Mouse (Mus musculus) retina, postnatal 1 day (tissue): ENCODE measurements around the gene Med24.
"Not testable (repeated sequence)": the region's sequence is repeated elsewhere in the genome, so short reads cannot be mapped to it uniquely, and the experiment has no call there.

Experiments
- DNase-seq: peaks from one replicate; pipeline ENCODE4 v3.0.0-alpha.2; 2012

The Med24 gene

GRCm38 (mm10) chr11:98745932-98746853 lies 17.0 kb upstream of the Med24 start:
- no peak for DNase-seq

- DNase-seq: no peak
Observed at GRCm38 (mm10) chr11:98744456-98745019, 15.3 kb upstream of the Med24 start.

GRCm38 (mm10) chr11:98743655-98744345 lies 14.6 kb upstream of the Med24 start:
- peak; percentile 87 for DNase-seq

GRCm38 (mm10) chr11:98742397-98743291 lies 13.4 kb upstream of the Med24 start:
- DNase-seq: peak; percentile 62

- DNase-seq: peak; percentile 88
Observed at GRCm38 (mm10) chr11:98741622-98742396, 12.6 kb upstream of the Med24 start.

- no peak for DNase-seq
Observed at GRCm38 (mm10) chr11:98741051-98741620, 11.9 kb upstream of the Med24 start.

GRCm38 (mm10) chr11:98740393-98741050 lies 11.3 kb upstream of the Med24 start, which contains the start of gene Thra:
Thra (plus strand) TSS chr11:98740638.
- peak; percentile 92 for DNase-seq

GRCm38 (mm10) chr11:98740026-98740392 lies 10.8 kb upstream of the Med24 start:
- no peak for DNase-seq

- no peak for DNase-seq
Observed at GRCm38 (mm10) chr11:98738925-98739324, 9.7 kb upstream of the Med24 start.

- no peak for DNase-seq
Observed at GRCm38 (mm10) chr11:98738428-98738911, 9.2 kb upstream of the Med24 start.

- not testable (repeated sequence) for DNase-seq
Observed at GRCm38 (mm10) chr11:98737220-98737619, 8.0 kb upstream of the Med24 start.

GRCm38 (mm10) chr11:98736176-98736575 lies 6.9 kb upstream of the Med24 start:
- DNase-seq: no peak

- no peak for DNase-seq
Observed at GRCm38 (mm10) chr11:98735111-98735510, 5.9 kb upstream of the Med24 start.

GRCm38 (mm10) chr11:98734020-98734419 lies 4.8 kb upstream of the Med24 start:
- no peak for DNase-seq

- DNase-seq: peak; percentile 55
Observed at GRCm38 (mm10) chr11:98731134-98731533, 1.9 kb upstream of the Med24 start.

- DNase-seq: no peak
Observed at GRCm38 (mm10) chr11:98730727-98731126, 1.5 kb upstream of the Med24 start.

- DNase-seq: no peak
Observed at GRCm38 (mm10) chr11:98725926-98726506, 3.2 kb downstream of the Med24 start.

- no peak for DNase-seq
Observed at GRCm38 (mm10) chr11:98723098-98723497, 6.1 kb downstream of the Med24 start.

GRCm38 (mm10) chr11:98721458-98722226 lies 7.6 kb downstream of the Med24 start:
- peak; percentile 41 for DNase-seq
